Mouse (Mus musculus): ENCODE data around the gene 2900026A02Rik. TPM values are rescaled to one million over a fixed set of nuclear protein-coding genes. Genes with fewer than 3 reads are reported as not detected.

Gene 2900026A02Rik
- polyA plus RNA-seq, 1 experiment, result 8.6 TPM

- TF ChIP-seq CTCF (IDR thresholded peaks at IDR 0.05; ENCODE audit: borderline replicate concordance, extremely low read depth, insufficient read depth, insufficient read length), result no peak
- no peak for TF ChIP-seq POLR2A (IDR thresholded peaks at IDR 0.05; ENCODE audit: borderline replicate concordance, extremely low read depth, insufficient read depth, insufficient read length, poor library complexity, severe bottlenecking)
- no peak for DNase-seq (ENCODE audit: low read depth)
These were observed 130.9 kb downstream of the 2900026A02Rik start for GRCm38 (mm10) chr5:113090077-113090690.

GRCm38 (mm10) chr5:113087465-113087864 is 133.6 kb downstream of the 2900026A02Rik start:
- no peak for TF ChIP-seq POLR2A (IDR thresholded peaks at IDR 0.05; ENCODE audit: borderline replicate concordance, extremely low read depth, insufficient read depth, insufficient read length, poor library complexity, severe bottlenecking)
- TF ChIP-seq CTCF (IDR thresholded peaks at IDR 0.05; ENCODE audit: borderline replicate concordance, extremely low read depth, insufficient read depth, insufficient read length), result no peak
- no peak for DNase-seq (ENCODE audit: low read depth)

- TF ChIP-seq POLR2A (IDR thresholded peaks at IDR 0.05; ENCODE audit: borderline replicate concordance, extremely low read depth, insufficient read depth, insufficient read length, poor library complexity, severe bottlenecking) (no peak), CTCF (IDR thresholded peaks at IDR 0.05; ENCODE audit: borderline replicate concordance, extremely low read depth, insufficient read depth, insufficient read length) (no peak)
- no peak for DNase-seq (ENCODE audit: low read depth)
These were observed 134.0 kb downstream of the 2900026A02Rik start for GRCm38 (mm10) chr5:113086990-113087389.

- DNase-seq (ENCODE audit: low read depth), result peak; percentile 79
- TF ChIP-seq CTCF (IDR thresholded peaks at IDR 0.05; ENCODE audit: borderline replicate concordance, extremely low read depth, insufficient read depth, insufficient read length) (no peak), POLR2A (IDR thresholded peaks at IDR 0.05; ENCODE audit: borderline replicate concordance, extremely low read depth, insufficient read depth, insufficient read length, poor library complexity, severe bottlenecking) (no peak)
These were observed 134.6 kb downstream of the 2900026A02Rik start for GRCm38 (mm10) chr5:113086439-113086838.

GRCm38 (mm10) chr5:113085931-113086330 is 135.1 kb downstream of the 2900026A02Rik start:
- no peak for TF ChIP-seq POLR2A (IDR thresholded peaks at IDR 0.05; ENCODE audit: borderline replicate concordance, extremely low read depth, insufficient read depth, insufficient read length, poor library complexity, severe bottlenecking)
- no peak for TF ChIP-seq CTCF (IDR thresholded peaks at IDR 0.05; ENCODE audit: borderline replicate concordance, extremely low read depth, insufficient read depth, insufficient read length)
- no peak for DNase-seq (ENCODE audit: low read depth)

GRCm38 (mm10) chr5:113084309-113084708 is 136.7 kb downstream of the 2900026A02Rik start:
- DNase-seq (ENCODE audit: low read depth), result no peak
- no peak for TF ChIP-seq POLR2A (IDR thresholded peaks at IDR 0.05; ENCODE audit: borderline replicate concordance, extremely low read depth, insufficient read depth, insufficient read length, poor library complexity, severe bottlenecking)
- TF ChIP-seq CTCF (IDR thresholded peaks at IDR 0.05; ENCODE audit: borderline replicate concordance, extremely low read depth, insufficient read depth, insufficient read length), result no peak

- no peak for TF ChIP-seq POLR2A (IDR thresholded peaks at IDR 0.05; ENCODE audit: borderline replicate concordance, extremely low read depth, insufficient read depth, insufficient read length, poor library complexity, severe bottlenecking)
- TF ChIP-seq CTCF (IDR thresholded peaks at IDR 0.05; ENCODE audit: borderline replicate concordance, extremely low read depth, insufficient read depth, insufficient read length), result no peak
- no peak for DNase-seq (ENCODE audit: low read depth)
These were observed 138.5 kb downstream of the 2900026A02Rik start for GRCm38 (mm10) chr5:113082356-113083168.

GRCm38 (mm10) chr5:113081439-113081838 is 139.6 kb downstream of the 2900026A02Rik start, which contains the start of gene Crybb3:
Gene Crybb3 (minus strand): TSS chr5:113081584.
- TF ChIP-seq POLR2A (IDR thresholded peaks at IDR 0.05; ENCODE audit: borderline replicate concordance, extremely low read depth, insufficient read depth, insufficient read length, poor library complexity, severe bottlenecking) (no peak), CTCF (IDR thresholded peaks at IDR 0.05; ENCODE audit: borderline replicate concordance, extremely low read depth, insufficient read depth, insufficient read length) (no peak)
- no peak for DNase-seq (ENCODE audit: low read depth)

- DNase-seq (ENCODE audit: low read depth), result no peak
- TF ChIP-seq CTCF (IDR thresholded peaks at IDR 0.05; ENCODE audit: borderline replicate concordance, extremely low read depth, insufficient read depth, insufficient read length) (no peak), POLR2A (IDR thresholded peaks at IDR 0.05; ENCODE audit: borderline replicate concordance, extremely low read depth, insufficient read depth, insufficient read length, poor library complexity, severe bottlenecking) (no peak)
These were observed 140.0 kb downstream of the 2900026A02Rik start for GRCm38 (mm10) chr5:113081020-113081419.

GRCm38 (mm10) chr5:113079783-113080182 is 141.3 kb downstream of the 2900026A02Rik start:
- TF ChIP-seq POLR2A (IDR thresholded peaks at IDR 0.05; ENCODE audit: borderline replicate concordance, extremely low read depth, insufficient read depth, insufficient read length, poor library complexity, severe bottlenecking) (no peak), CTCF (IDR thresholded peaks at IDR 0.05; ENCODE audit: borderline replicate concordance, extremely low read depth, insufficient read depth, insufficient read length) (peak; percentile 72)

GRCm38 (mm10) chr5:113078686-113079085 is 142.3 kb downstream of the 2900026A02Rik start:
- DNase-seq (ENCODE audit: low read depth), result no peak
- TF ChIP-seq POLR2A (IDR thresholded peaks at IDR 0.05; ENCODE audit: borderline replicate concordance, extremely low read depth, insufficient read depth, insufficient read length, poor library complexity, severe bottlenecking) (no peak), CTCF (IDR thresholded peaks at IDR 0.05; ENCODE audit: borderline replicate concordance, extremely low read depth, insufficient read depth, insufficient read length) (peak; percentile 53; the same call in 1 of the 2 replicates)

More at GRCm38 (mm10) chr5:113079783-113080182, 141.3 kb downstream of the 2900026A02Rik start:
- DNase-seq (ENCODE audit: low read depth), result peak; percentile 43

Measured in brain, embryonic 14.5 days (tissue).